Mouse (Mus musculus): ENCODE measurements around the gene Ppp5c. TPM values are rescaled to one million over a fixed set of nuclear protein-coding genes. Genes with fewer than 3 reads are reported as not detected.

The Ppp5c gene
- polyA plus RNA-seq, 1 experiment from 2014 or later = 128 TPM

- H3K9me3 ChIP-seq (ENCODE audit: control insufficient read depth, low read length) = no peaks in the 10 kb centered on the region
- 26% methylated on average over 11 of the region's 11 CpGs for WGBS
- H3K4me3 ChIP-seq (ENCODE audit: low read depth, low read length) = peak overlapping the region; percentile 36
- H3K36me3 ChIP-seq (ENCODE audit: control insufficient read depth, insufficient read depth, low read length) = no peaks in the 10 kb centered on the region
- peak overlapping the region; percentile 60 for H3K4me2 ChIP-seq (ENCODE audit: low read depth)
- peaks cover 4% of the 10 kb centered on the region; the same call in 1 of the 2 replicates for H3K4me1 ChIP-seq (ENCODE audit: control insufficient read depth, insufficient read depth, low read length)
- no peaks in the 10 kb centered on the region for H3K27me3 ChIP-seq (ENCODE audit: control insufficient read depth, insufficient read depth, low read length)
- DNase-seq (ENCODE audit: low spot score) (no peak), ATAC-seq (ENCODE audit: insufficient read depth, low FRiP score, low TSS enrichment) (peak; percentile 10; the same call in 1 of the 2 replicates)
- H3K9ac ChIP-seq (ENCODE audit: low read length) = peak overlapping the region; percentile 14; the same call in 1 of the 2 replicates
- no peak overlapping the region for H3K27ac ChIP-seq (ENCODE audit: low read depth, low read length)
Observed at GRCm38 (mm10) chr7:17062845-17063244, 35.1 kb upstream of the Ppp5c start.

- Histone ChIP-seq H3K4me3 (ENCODE audit: low read depth, low read length) (peak within 1 kb of the TSS; percentile 36), H3K9ac (ENCODE audit: low read length) (peak within 1 kb of the TSS; percentile 39), H3K27me3 (ENCODE audit: control insufficient read depth, insufficient read depth, low read length) (no peaks in the 10 kb centered on the region), H3K27ac (ENCODE audit: low read depth, low read length) (no peak within 1 kb of the TSS), H3K36me3 (ENCODE audit: control insufficient read depth, insufficient read depth, low read length) (no peaks in the 10 kb centered on the region), H3K9me3 (ENCODE audit: control insufficient read depth, low read length) (no peaks in the 10 kb centered on the region), H3K4me1 (ENCODE audit: control insufficient read depth, insufficient read depth, low read length) (peaks cover 5% of the 10 kb centered on the region; the same call in 1 of the 2 replicates), H3K4me2 (ENCODE audit: low read depth) (peak within 1 kb of the TSS; percentile 60)
- peak; percentile 85 for DNase-seq (ENCODE audit: low spot score)
- ATAC-seq (ENCODE audit: insufficient read depth, low FRiP score, low TSS enrichment) = peak; percentile 78
- WGBS = 1% methylated on average over 15 of the region's 15 CpGs
Observed at GRCm38 (mm10) chr7:17062389-17062788, 34.7 kb upstream of the Ppp5c start, which contains the start of gene Hif3a. Gene Hif3a, minus strand, starts transcription at chr7:17062427.

GRCm38 (mm10) chr7:17060782-17061605 lies 33.3 kb upstream of the Ppp5c start:
- H3K9me3 ChIP-seq (ENCODE audit: control insufficient read depth, low read length) = no peaks in the 10 kb centered on the region
- H3K9ac ChIP-seq (ENCODE audit: low read length) = no peak overlapping the region
- 84% methylated on average over 22 of the region's 22 CpGs for WGBS
- no peaks in the 10 kb centered on the region for H3K27me3 ChIP-seq (ENCODE audit: control insufficient read depth, insufficient read depth, low read length)
- no peak overlapping the region for H3K4me3 ChIP-seq (ENCODE audit: low read depth, low read length)
- no peak for ATAC-seq (ENCODE audit: insufficient read depth, low FRiP score, low TSS enrichment)
- no peaks in the 10 kb centered on the region for H3K36me3 ChIP-seq (ENCODE audit: control insufficient read depth, insufficient read depth, low read length)
- H3K27ac ChIP-seq (ENCODE audit: low read depth, low read length) = no peak overlapping the region
- H3K4me2 ChIP-seq (ENCODE audit: low read depth) = no peak overlapping the region
- peaks cover 10% of the 10 kb centered on the region for H3K4me1 ChIP-seq (ENCODE audit: control insufficient read depth, insufficient read depth, low read length)
- no peak for DNase-seq (ENCODE audit: low spot score)

GRCm38 (mm10) chr7:17060031-17060781 lies 32.5 kb upstream of the Ppp5c start:
- WGBS = 74% methylated on average over 9 of the region's 9 CpGs
- no peak overlapping the region for H3K27ac ChIP-seq (ENCODE audit: low read depth, low read length)
- no peak overlapping the region for H3K4me3 ChIP-seq (ENCODE audit: low read depth, low read length)
- no peaks in the 10 kb centered on the region for H3K9me3 ChIP-seq (ENCODE audit: control insufficient read depth, low read length)
- peaks cover 10% of the 10 kb centered on the region for H3K4me1 ChIP-seq (ENCODE audit: control insufficient read depth, insufficient read depth, low read length)
- H3K4me2 ChIP-seq (ENCODE audit: low read depth) = no peak overlapping the region
- no peaks in the 10 kb centered on the region for H3K27me3 ChIP-seq (ENCODE audit: control insufficient read depth, insufficient read depth, low read length)
- ATAC-seq (ENCODE audit: insufficient read depth, low FRiP score, low TSS enrichment) (no peak), DNase-seq (ENCODE audit: low spot score) (peak; percentile 42)
- no peaks in the 10 kb centered on the region for H3K36me3 ChIP-seq (ENCODE audit: control insufficient read depth, insufficient read depth, low read length)
- no peak overlapping the region for H3K9ac ChIP-seq (ENCODE audit: low read length)

- WGBS = 96% methylated on average over 3 of the region's 3 CpGs
- Histone ChIP-seq H3K27me3 (ENCODE audit: control insufficient read depth, insufficient read depth, low read length) (no peaks in the 10 kb centered on the region), H3K4me3 (ENCODE audit: low read depth, low read length) (no peak overlapping the region), H3K4me2 (ENCODE audit: low read depth) (no peak overlapping the region), H3K36me3 (ENCODE audit: control insufficient read depth, insufficient read depth, low read length) (no peaks in the 10 kb centered on the region), H3K9me3 (ENCODE audit: control insufficient read depth, low read length) (no peaks in the 10 kb centered on the region), H3K4me1 (ENCODE audit: control insufficient read depth, insufficient read depth, low read length) (peaks cover 10% of the 10 kb centered on the region), H3K27ac (ENCODE audit: low read depth, low read length) (no peak overlapping the region), H3K9ac (ENCODE audit: low read length) (no peak overlapping the region)
- DNase-seq (ENCODE audit: low spot score) = no peak
- no peak for ATAC-seq (ENCODE audit: insufficient read depth, low FRiP score, low TSS enrichment)
Observed at GRCm38 (mm10) chr7:17059463-17059844, 31.7 kb upstream of the Ppp5c start.

GRCm38 (mm10) chr7:17058816-17059462 lies 31.2 kb upstream of the Ppp5c start:
- Histone ChIP-seq H3K4me3 (ENCODE audit: low read depth, low read length) (no peak overlapping the region), H3K4me1 (ENCODE audit: control insufficient read depth, insufficient read depth, low read length) (peaks cover 10% of the 10 kb centered on the region), H3K27ac (ENCODE audit: low read depth, low read length) (peak overlapping the region; percentile 40), H3K27me3 (ENCODE audit: control insufficient read depth, insufficient read depth, low read length) (no peaks in the 10 kb centered on the region), H3K36me3 (ENCODE audit: control insufficient read depth, insufficient read depth, low read length) (no peaks in the 10 kb centered on the region), H3K9me3 (ENCODE audit: control insufficient read depth, low read length) (no peaks in the 10 kb centered on the region), H3K9ac (ENCODE audit: low read length) (no peak overlapping the region), H3K4me2 (ENCODE audit: low read depth) (peak overlapping the region; percentile 19; the same call in 1 of the 2 replicates)
- no peak for ATAC-seq (ENCODE audit: insufficient read depth, low FRiP score, low TSS enrichment)
- 68% methylated on average over 8 of the region's 8 CpGs for WGBS
- DNase-seq (ENCODE audit: low spot score) = no peak

- H3K27me3 ChIP-seq (ENCODE audit: control insufficient read depth, insufficient read depth, low read length) = no peaks in the 10 kb centered on the region
- peak overlapping the region; percentile 40 for H3K27ac ChIP-seq (ENCODE audit: low read depth, low read length)
- peak; percentile 26; the same call in 1 of the 2 replicates for ATAC-seq (ENCODE audit: insufficient read depth, low FRiP score, low TSS enrichment)
- 0 out of 2 replicates have a peak, but pooled peaks cover 2% of the 10 kb centered on the region for H3K9me3 ChIP-seq (ENCODE audit: control insufficient read depth, low read length)
- H3K4me2 ChIP-seq (ENCODE audit: low read depth) = peak overlapping the region; percentile 19; the same call in 1 of the 2 replicates
- no peak overlapping the region for H3K9ac ChIP-seq (ENCODE audit: low read length)
- no peak overlapping the region for H3K4me3 ChIP-seq (ENCODE audit: low read depth, low read length)
- 6% methylated on average over 16 of the region's 16 CpGs for WGBS
- H3K4me1 ChIP-seq (ENCODE audit: control insufficient read depth, insufficient read depth, low read length) = peaks cover 10% of the 10 kb centered on the region
- H3K36me3 ChIP-seq (ENCODE audit: control insufficient read depth, insufficient read depth, low read length) = no peaks in the 10 kb centered on the region
- DNase-seq (ENCODE audit: low spot score) = peak; percentile 63
Observed at GRCm38 (mm10) chr7:17058071-17058689, 30.5 kb upstream of the Ppp5c start.
